Mouse (Mus musculus): ENCODE measurements around the gene Tmem214.
"Not testable (repeated sequence)": the region's sequence is repeated elsewhere in the genome, so short reads cannot be mapped to it uniquely, and the experiment has no call there.

- TF ChIP-seq CTCF (conservative IDR thresholded peaks at IDR 0.05; ENCODE audit: insufficient read depth, insufficient read length, low read depth, low read length); POLR2A (IDR thresholded peaks at IDR 0.05; ENCODE audit: low read depth, low read length): not testable (repeated sequence)
Observed at GRCm38 (mm10) chr5:30881839-30882238, 14.0 kb downstream of the Tmem214 start.
